Mouse (Mus musculus): ENCODE measurements around the gene Ocel1. TPM values are rescaled to one million over a fixed set of nuclear protein-coding genes. Genes with fewer than 3 reads are reported as not detected.
A peak's percentile ranks its signal among the peaks of the same experiment; 100 is the strongest.

The Ocel1 gene
- polyA plus RNA-seq, 1 experiment from 2014 or later: 3.0 TPM

GRCm38 (mm10) chr8:71383396-71383795 lies 12.3 kb downstream of the Ocel1 start:
- Histone ChIP-seq H3K27ac (ENCODE audit: low read depth, low read length) (peak overlapping the region; percentile 92), H3K27me3 (ENCODE audit: control insufficient read depth, insufficient read depth, low read length) (no peaks in the 10 kb centered on the region), H3K4me1 (replicated peaks; ENCODE audit: control insufficient read depth, insufficient read depth, low read length) (peaks cover 22% of the 10 kb centered on the region), H3K36me3 (ENCODE audit: control insufficient read depth, insufficient read depth, low read length) (no peaks in the 10 kb centered on the region), H3K4me2 (replicated peaks; ENCODE audit: low read depth, low read length) (no peak overlapping the region), H3K9ac (ENCODE audit: low read depth, low read length) (no peak overlapping the region), H3K9me3 (ENCODE audit: control insufficient read depth, low read length) (no peaks in the 10 kb centered on the region), H3K4me3 (ENCODE audit: low read depth, low read length) (no peak overlapping the region)
- ATAC-seq (ENCODE audit: low FRiP score): no peak
- WGBS: 4% methylated on average over 10 of the region's 12 CpGs
- no peak for DNase-seq (ENCODE audit: low spot score)

- Histone ChIP-seq H3K36me3 (ENCODE audit: control insufficient read depth, insufficient read depth, low read length) (no peaks in the 10 kb centered on the region), H3K9me3 (ENCODE audit: control insufficient read depth, low read length) (no peaks in the 10 kb centered on the region), H3K4me3 (ENCODE audit: low read depth, low read length) (no peak overlapping the region; the same call in 1 of the 2 replicates), H3K4me1 (replicated peaks; ENCODE audit: control insufficient read depth, insufficient read depth, low read length) (peaks cover 20% of the 10 kb centered on the region), H3K27me3 (ENCODE audit: control insufficient read depth, insufficient read depth, low read length) (no peaks in the 10 kb centered on the region), H3K9ac (ENCODE audit: low read depth, low read length) (no peak overlapping the region), H3K4me2 (replicated peaks; ENCODE audit: low read depth, low read length) (no peak overlapping the region), H3K27ac (ENCODE audit: low read depth, low read length) (peak overlapping the region; percentile 92)
- ATAC-seq (ENCODE audit: low FRiP score): no peak
- DNase-seq (ENCODE audit: low spot score): no peak
- 45% methylated on average over 3 of the region's 3 CpGs for WGBS
These were observed 12.8 kb downstream of the Ocel1 start for GRCm38 (mm10) chr8:71383860-71384259.

GRCm38 (mm10) chr8:71385212-71385835 lies 14.2 kb downstream of the Ocel1 start:
- Histone ChIP-seq H3K9ac (ENCODE audit: low read depth, low read length) (no peak overlapping the region), H3K4me3 (ENCODE audit: low read depth, low read length) (no peak overlapping the region), H3K27ac (ENCODE audit: low read depth, low read length) (no peak overlapping the region), H3K4me2 (replicated peaks; ENCODE audit: low read depth, low read length) (no peak overlapping the region), H3K36me3 (ENCODE audit: control insufficient read depth, insufficient read depth, low read length) (no peaks in the 10 kb centered on the region), H3K4me1 (replicated peaks; ENCODE audit: control insufficient read depth, insufficient read depth, low read length) (peaks cover 10% of the 10 kb centered on the region), H3K9me3 (ENCODE audit: control insufficient read depth, low read length) (no peaks in the 10 kb centered on the region), H3K27me3 (ENCODE audit: control insufficient read depth, insufficient read depth, low read length) (no peaks in the 10 kb centered on the region)
- WGBS: 72% methylated on average over 11 of the region's 12 CpGs
- DNase-seq (ENCODE audit: low spot score) (no peak), ATAC-seq (ENCODE audit: low FRiP score) (no peak)

- ATAC-seq (ENCODE audit: low FRiP score) (no peak), DNase-seq (ENCODE audit: low spot score) (no peak)
- H3K27ac ChIP-seq (ENCODE audit: low read depth, low read length): no peak overlapping the region
- 88% methylated on average over 1 of the region's 1 CpGs for WGBS
- H3K9ac ChIP-seq (ENCODE audit: low read depth, low read length): no peak overlapping the region
- no peaks in the 10 kb centered on the region for H3K9me3 ChIP-seq (ENCODE audit: control insufficient read depth, low read length)
- no peak overlapping the region for H3K4me3 ChIP-seq (ENCODE audit: low read depth, low read length)
- no peak overlapping the region for H3K4me2 ChIP-seq (replicated peaks; ENCODE audit: low read depth, low read length)
- H3K27me3 ChIP-seq (ENCODE audit: control insufficient read depth, insufficient read depth, low read length): no peaks in the 10 kb centered on the region
- H3K4me1 ChIP-seq (replicated peaks; ENCODE audit: control insufficient read depth, insufficient read depth, low read length): peaks cover 5% of the 10 kb centered on the region
- H3K36me3 ChIP-seq (ENCODE audit: control insufficient read depth, insufficient read depth, low read length): no peaks in the 10 kb centered on the region
These were observed 17.2 kb downstream of the Ocel1 start for GRCm38 (mm10) chr8:71388267-71388666.

- Histone ChIP-seq H3K9ac (ENCODE audit: low read depth, low read length) (no peak overlapping the region), H3K9me3 (ENCODE audit: control insufficient read depth, low read length) (no peaks in the 10 kb centered on the region), H3K4me1 (replicated peaks; ENCODE audit: control insufficient read depth, insufficient read depth, low read length) (no peaks in the 10 kb centered on the region; the same call in 1 of the 2 replicates), H3K4me2 (replicated peaks; ENCODE audit: low read depth, low read length) (no peak overlapping the region), H3K27me3 (ENCODE audit: control insufficient read depth, insufficient read depth, low read length) (no peaks in the 10 kb centered on the region), H3K4me3 (ENCODE audit: low read depth, low read length) (no peak overlapping the region), H3K36me3 (ENCODE audit: control insufficient read depth, insufficient read depth, low read length) (no peaks in the 10 kb centered on the region), H3K27ac (ENCODE audit: low read depth, low read length) (no peak overlapping the region)
- DNase-seq (ENCODE audit: low spot score): no peak
- no peak for ATAC-seq (ENCODE audit: low FRiP score)
- WGBS: 87% methylated on average over 2 of the region's 2 CpGs
These were observed 20.6 kb downstream of the Ocel1 start for GRCm38 (mm10) chr8:71391696-71392095.

GRCm38 (mm10) chr8:71392391-71392790 lies 21.3 kb downstream of the Ocel1 start:
- Histone ChIP-seq H3K9ac (ENCODE audit: low read depth, low read length) (no peak overlapping the region), H3K27me3 (ENCODE audit: control insufficient read depth, insufficient read depth, low read length) (no peaks in the 10 kb centered on the region), H3K4me1 (replicated peaks; ENCODE audit: control insufficient read depth, insufficient read depth, low read length) (no peaks in the 10 kb centered on the region; the same call in none of the 2 replicates), H3K27ac (ENCODE audit: low read depth, low read length) (no peak overlapping the region), H3K4me3 (ENCODE audit: low read depth, low read length) (no peak overlapping the region), H3K4me2 (replicated peaks; ENCODE audit: low read depth, low read length) (no peak overlapping the region), H3K36me3 (ENCODE audit: control insufficient read depth, insufficient read depth, low read length) (no peaks in the 10 kb centered on the region), H3K9me3 (ENCODE audit: control insufficient read depth, low read length) (no peaks in the 10 kb centered on the region)
- ATAC-seq (ENCODE audit: low FRiP score) (no peak), DNase-seq (ENCODE audit: low spot score) (no peak)
- 78% methylated on average over 5 of the region's 5 CpGs for WGBS

- peaks cover 4% of the 10 kb centered on the region for H3K4me1 ChIP-seq (replicated peaks; ENCODE audit: control insufficient read depth, insufficient read depth, low read length)
- 5% methylated on average over 3 of the region's 3 CpGs for WGBS
- H3K36me3 ChIP-seq (ENCODE audit: control insufficient read depth, insufficient read depth, low read length): no peaks in the 10 kb centered on the region
- no peak overlapping the region for H3K9ac ChIP-seq (ENCODE audit: low read depth, low read length)
- H3K4me3 ChIP-seq (ENCODE audit: low read depth, low read length): no peak overlapping the region
- ATAC-seq (ENCODE audit: low FRiP score): no peak
- H3K9me3 ChIP-seq (ENCODE audit: control insufficient read depth, low read length): no peaks in the 10 kb centered on the region
- H3K27ac ChIP-seq (ENCODE audit: low read depth, low read length): no peak overlapping the region
- peak; percentile 67 for DNase-seq (ENCODE audit: low spot score)
- no peak overlapping the region for H3K4me2 ChIP-seq (replicated peaks; ENCODE audit: low read depth, low read length)
- H3K27me3 ChIP-seq (ENCODE audit: control insufficient read depth, insufficient read depth, low read length): no peaks in the 10 kb centered on the region
These were observed 21.8 kb downstream of the Ocel1 start for GRCm38 (mm10) chr8:71392871-71393270.

GRCm38 (mm10) chr8:71394481-71394880 lies 23.4 kb downstream of the Ocel1 start:
- peaks cover 4% of the 10 kb centered on the region for H3K4me1 ChIP-seq (replicated peaks; ENCODE audit: control insufficient read depth, insufficient read depth, low read length)
- H3K27me3 ChIP-seq (ENCODE audit: control insufficient read depth, insufficient read depth, low read length): no peaks in the 10 kb centered on the region
- no peak overlapping the region for H3K4me3 ChIP-seq (ENCODE audit: low read depth, low read length)
- no peak for DNase-seq (ENCODE audit: low spot score)
- WGBS: 77% methylated on average over 7 of the region's 7 CpGs
- H3K9ac ChIP-seq (ENCODE audit: low read depth, low read length): no peak overlapping the region
- no peak for ATAC-seq (ENCODE audit: low FRiP score)
- no peak overlapping the region for H3K27ac ChIP-seq (ENCODE audit: low read depth, low read length)
- 0 out of 2 replicates have a peak, but pooled peaks cover 4% of the 10 kb centered on the region for H3K36me3 ChIP-seq (ENCODE audit: control insufficient read depth, insufficient read depth, low read length)
- no peaks in the 10 kb centered on the region for H3K9me3 ChIP-seq (ENCODE audit: control insufficient read depth, low read length)
- no peak overlapping the region for H3K4me2 ChIP-seq (replicated peaks; ENCODE audit: low read depth, low read length)

GRCm38 (mm10) chr8:71395071-71395470 lies 24.0 kb downstream of the Ocel1 start:
- Histone ChIP-seq H3K4me1 (replicated peaks; ENCODE audit: control insufficient read depth, insufficient read depth, low read length) (peaks cover 4% of the 10 kb centered on the region), H3K27me3 (ENCODE audit: control insufficient read depth, insufficient read depth, low read length) (no peaks in the 10 kb centered on the region), H3K27ac (ENCODE audit: low read depth, low read length) (no peak overlapping the region), H3K4me3 (ENCODE audit: low read depth, low read length) (no peak overlapping the region), H3K36me3 (ENCODE audit: control insufficient read depth, insufficient read depth, low read length) (0 out of 2 replicates have a peak, but pooled peaks cover 4% of the 10 kb centered on the region), H3K9me3 (ENCODE audit: control insufficient read depth, low read length) (no peaks in the 10 kb centered on the region), H3K4me2 (replicated peaks; ENCODE audit: low read depth, low read length) (no peak overlapping the region), H3K9ac (ENCODE audit: low read depth, low read length) (no peak overlapping the region)
- DNase-seq (ENCODE audit: low spot score) (no peak), ATAC-seq (ENCODE audit: low FRiP score) (no peak)
- WGBS: 85% methylated on average over 10 of the region's 10 CpGs

Measured in hindbrain, embryonic 11.5 days (tissue).